Mouse (Mus musculus) cerebellum, adult 18-20 months (tissue): ENCODE data around the gene Atraid.
"Not testable (repeated sequence)": the region's sequence is repeated elsewhere in the genome, so short reads cannot be mapped to it uniquely, and the experiment has no call there.

ENCODE experiments used
- DNase-seq, 2 experiments: peaks; one replicate each; pipeline ENCODE4 v3.0.0; 2021

Gene Atraid

GRCm38 (mm10) chr5:31047848-31048762 lies at the start of gene Atraid:
Atraid (plus strand) TSS chr5:31048312.
- DNase-seq, result peak; percentile 98 to 99

GRCm38 (mm10) chr5:30999324-30999723 lies 48.8 kb upstream of the Atraid start:
- no peak for DNase-seq

DNA sequence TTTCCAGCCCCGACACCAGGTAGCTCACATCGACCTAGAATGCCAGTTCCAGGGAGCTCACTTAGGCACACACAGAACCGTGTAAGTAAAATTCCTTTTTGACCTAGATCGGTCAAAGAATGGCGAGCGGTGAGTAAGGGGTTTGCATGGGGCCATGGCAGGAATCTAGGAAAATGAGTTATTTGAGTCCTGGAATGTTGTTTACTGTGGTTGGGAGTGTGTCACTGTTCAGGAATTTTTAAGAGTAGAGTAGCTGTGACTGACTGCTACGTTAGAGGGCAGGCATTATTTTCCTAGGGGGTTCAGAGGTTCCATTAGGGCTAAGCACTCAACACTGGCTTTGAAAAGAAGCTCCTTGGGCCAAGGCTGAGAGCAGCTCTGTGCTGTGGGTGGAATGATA lies 48.0 kb upstream of the Atraid start:
- no peak for DNase-seq

GRCm38 (mm10) chr5:31000993-31001392 lies 47.1 kb upstream of the Atraid start:
- no peak for DNase-seq

- DNase-seq, result no peak
Measured at GRCm38 (mm10) chr5:31001560-31001959, 46.6 kb upstream of the Atraid start.

DNA sequence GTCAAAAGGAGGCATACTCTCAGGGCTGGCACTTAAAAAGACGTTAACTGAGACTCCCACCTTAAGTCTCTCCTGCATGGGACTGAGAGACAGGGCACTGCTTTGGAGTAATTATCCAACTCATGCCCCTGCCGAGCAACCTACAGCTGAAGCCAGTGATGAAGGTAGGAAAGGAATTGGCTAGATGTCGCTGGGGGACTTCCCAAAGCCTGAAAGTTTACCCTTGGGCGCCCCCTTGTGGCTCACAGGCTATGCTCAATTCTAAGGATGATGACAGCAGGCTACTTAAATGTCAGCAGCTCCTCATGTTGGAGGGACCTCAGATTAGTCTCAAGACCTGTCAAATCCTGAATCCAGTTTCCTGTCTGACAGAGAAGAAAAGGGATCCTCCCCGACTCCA lies 43.9 kb upstream of the Atraid start:
- peak; percentile 89 to 93 for DNase-seq

- DNase-seq, result no peak
Measured at GRCm38 (mm10) chr5:31012737-31013136, 35.4 kb upstream of the Atraid start.

DNA sequence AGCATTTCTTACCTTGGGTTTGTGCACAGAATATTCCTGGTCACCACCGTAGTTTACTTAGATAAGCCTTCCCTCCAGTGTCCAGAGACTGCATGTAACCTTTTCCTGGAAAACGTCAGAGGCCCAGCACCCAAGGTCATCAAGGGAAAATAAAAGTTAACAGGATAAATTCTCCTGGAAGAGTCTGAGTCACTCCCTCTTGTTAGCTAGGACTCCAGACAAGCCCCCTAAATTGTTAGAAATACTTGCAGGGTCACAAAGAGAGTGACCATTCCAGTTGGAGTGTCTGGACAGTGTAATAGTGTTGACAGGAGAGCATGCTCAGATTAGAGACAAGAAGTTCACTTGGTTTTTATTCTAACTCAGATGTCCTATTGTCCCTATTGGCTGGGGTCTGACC lies 32.2 kb upstream of the Atraid start:
- DNase-seq, result no peak

GRCm38 (mm10) chr5:31021790-31022189 lies 26.3 kb upstream of the Atraid start:
- DNase-seq, result not testable (repeated sequence)

DNA sequence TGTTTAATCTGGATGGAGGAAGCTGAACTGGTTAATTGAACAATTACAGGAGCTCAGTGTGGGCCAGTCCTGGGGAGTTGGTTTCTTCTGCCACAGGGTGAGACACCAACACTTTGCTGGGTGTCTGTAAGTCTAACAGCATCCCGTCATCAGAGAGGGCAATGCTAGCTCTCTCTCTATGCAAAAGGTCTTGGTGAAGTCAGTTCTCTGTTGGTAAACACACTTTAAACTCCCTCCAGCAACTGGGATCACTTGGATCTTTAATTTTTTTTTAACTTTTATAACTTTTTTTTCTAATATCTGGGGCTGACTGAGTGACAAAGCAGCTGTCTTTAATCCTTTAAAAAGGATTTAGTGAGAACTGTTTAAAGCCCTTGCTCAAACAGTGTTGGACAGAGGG lies 25.4 kb upstream of the Atraid start:
- DNase-seq, result no peak

DNA sequence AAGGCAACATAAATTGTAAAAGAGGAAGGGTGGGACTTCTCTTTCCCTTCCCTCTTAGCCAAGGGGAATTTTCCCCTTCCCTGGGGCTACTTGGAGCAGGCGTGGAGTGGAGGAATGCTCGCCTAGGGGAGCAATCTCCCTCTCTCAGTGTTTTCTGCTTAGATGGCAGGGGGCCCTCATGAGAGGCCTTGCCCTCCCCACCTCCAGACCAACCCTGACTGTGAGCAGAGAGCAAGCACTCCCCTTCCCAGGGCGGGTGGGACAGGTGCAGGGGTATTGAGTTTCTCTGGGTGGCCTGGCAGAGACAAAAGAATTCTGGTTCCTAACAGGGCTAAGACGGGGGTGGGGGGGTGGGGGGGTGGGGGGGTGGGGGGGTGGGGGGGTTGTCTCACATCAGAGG lies 24.9 kb upstream of the Atraid start:
- DNase-seq, result no peak

DNA sequence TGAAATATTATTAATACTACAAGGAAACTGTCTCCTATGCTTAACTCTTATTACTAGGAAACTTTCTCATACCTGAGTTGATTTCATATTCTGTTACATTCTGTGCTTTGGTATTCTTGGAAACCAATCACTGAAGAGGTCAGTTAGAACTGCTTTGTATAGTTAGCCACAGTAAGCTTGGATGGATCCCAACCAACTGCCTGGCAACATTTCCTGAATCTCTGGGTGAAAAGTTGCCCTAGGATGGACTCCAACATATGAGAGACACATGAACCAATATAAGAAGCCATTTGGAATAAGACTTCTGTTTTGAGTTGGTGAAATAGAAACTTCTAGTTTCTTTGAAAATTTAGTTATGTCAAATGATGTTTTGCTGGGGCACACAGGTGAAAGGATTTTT lies 23.5 kb upstream of the Atraid start:
- DNase-seq, result no peak

DNA sequence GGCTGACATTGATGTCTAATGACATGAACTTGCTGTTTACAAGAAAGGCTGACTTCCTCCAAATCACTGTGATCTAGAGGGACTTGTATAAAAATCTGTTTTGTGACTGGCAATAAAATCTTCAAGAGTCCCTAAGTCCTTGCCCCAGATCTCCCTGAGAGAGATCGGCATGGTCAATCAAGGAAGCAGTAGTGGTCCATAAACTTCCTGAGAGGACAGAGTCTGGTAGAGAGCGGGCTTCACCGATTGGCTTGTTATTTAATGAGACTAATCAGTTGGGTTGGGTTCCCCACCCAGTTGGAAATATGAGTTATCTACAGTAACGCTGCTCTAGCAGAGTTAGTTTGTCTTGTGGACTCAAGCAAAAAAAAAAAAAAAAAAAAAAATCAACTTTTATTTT lies 17.2 kb upstream of the Atraid start:
- no peak for DNase-seq

DNA sequence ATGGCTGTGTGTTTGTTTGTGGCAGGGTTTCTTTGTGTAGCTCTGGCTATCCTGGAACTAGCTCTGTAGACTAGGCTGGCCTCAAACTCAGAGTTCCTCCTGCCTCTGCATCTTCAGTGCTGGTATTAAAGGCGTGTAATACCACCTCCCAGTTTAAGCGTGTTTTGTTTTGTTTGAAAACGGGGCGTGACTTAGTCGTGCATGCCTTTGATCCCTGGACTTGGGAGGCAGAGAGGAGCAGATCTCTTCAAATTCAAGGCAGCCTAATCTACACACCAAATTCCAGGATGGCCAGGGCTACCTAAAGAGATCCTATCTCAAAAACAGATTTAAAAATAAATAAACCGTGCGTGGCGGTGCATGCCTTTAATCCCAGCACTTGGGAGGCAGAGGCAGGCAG lies 16.6 kb upstream of the Atraid start:
- DNase-seq, result no peak

- DNase-seq, result no peak
Measured at GRCm38 (mm10) chr5:31034669-31035068, 13.4 kb upstream of the Atraid start.

- DNase-seq, result not testable (repeated sequence)
Measured at GRCm38 (mm10) chr5:31036556-31036955, 11.6 kb upstream of the Atraid start.

GRCm38 (mm10) chr5:31038171-31038845 lies 9.8 kb upstream of the Atraid start:
- DNase-seq, result no peak

GRCm38 (mm10) chr5:31046416-31046815 lies 1.7 kb upstream of the Atraid start:
- no peak for DNase-seq

- DNase-seq, result no peak
Measured at GRCm38 (mm10) chr5:31047074-31047473, 1.0 kb upstream of the Atraid start.

GRCm38 (mm10) chr5:31048763-31049641 lies 890 bp downstream of the Atraid start, which contains the start of gene Slc5a6:
Slc5a6 (minus strand) TSS chr5:31048924.
- DNase-seq, result peak; percentile 48 to 56

- DNase-seq, result no peak
Measured at GRCm38 (mm10) chr5:31050427-31050826, 2.3 kb downstream of the Atraid start.

DNA sequence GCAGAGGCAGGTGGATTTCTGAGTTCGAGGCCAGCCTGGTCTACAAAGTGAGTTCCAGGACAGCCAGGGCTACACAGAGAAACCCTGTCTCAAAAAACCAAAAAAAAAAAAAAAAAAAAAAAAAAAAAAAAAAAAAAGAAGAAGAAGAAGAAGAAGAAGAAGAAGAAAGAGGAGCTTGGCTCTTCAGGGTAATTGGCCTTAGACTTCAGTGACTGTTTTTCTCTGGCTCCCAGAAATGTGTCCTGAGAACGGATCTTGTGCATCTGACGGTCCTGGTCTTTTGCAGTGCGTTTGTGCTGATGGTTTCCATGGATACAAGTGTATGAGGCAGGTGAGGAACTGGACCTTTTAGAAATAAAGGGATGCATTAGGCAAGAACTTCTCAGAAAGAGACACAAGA lies 5.6 kb downstream of the Atraid start:
- not testable (repeated sequence) for DNase-seq
